Mouse (Mus musculus) kidney, embryonic 16.5 days (tissue): ENCODE data around the gene Dnajb7. TPM values are rescaled to one million over a fixed set of nuclear protein-coding genes. Genes with fewer than 3 reads are reported as not detected.

Source experiments
- ATAC-seq: fragments of 200-750 bp; cut with Nextera tagmentation; 2 replicates; pipeline ENCODE4 v1.8.0; 2017; ENCODE audit warnings: moderate TSS enrichment; ENCODE audit not compliant: low FRiP score, low TSS enrichment
- H3K27ac ChIP-seq: fragments of 300-500 bp; sonication (generic); 2 replicates; pipeline ENCODE4 v1.5.1; 2014; ENCODE audit warnings: low read length
- H3K27me3 ChIP-seq: fragments of 300-500 bp; sonication (generic); 2 replicates; pipeline ENCODE4 v1.6.1; 2014; ENCODE audit warnings: low read length, control low read depth, mixed read lengths; ENCODE audit not compliant: insufficient read depth
- H3K36me3 ChIP-seq: fragments of 300-500 bp; sonication (generic); 2 replicates; pipeline ENCODE4 v1.6.1; 2014; ENCODE audit warnings: low read length, control low read depth, mixed read lengths; ENCODE audit not compliant: insufficient read depth
- H3K4me1 ChIP-seq: fragments of 300-500 bp; sonication (generic); 2 replicates; pipeline ENCODE4 v1.6.1; 2014; ENCODE audit warnings: low read length, control low read depth, mixed read lengths; ENCODE audit not compliant: insufficient read depth
- H3K4me2 ChIP-seq: fragments of 300-500 bp; sonication (generic); replicated peaks from 2 replicates; pipeline ENCODE4 v1.6.1; 2014; ENCODE audit warnings: low read depth, low read length
- H3K4me3 ChIP-seq: fragments of 300-500 bp; sonication (generic); 2 replicates; pipeline ENCODE4 v1.5.1; 2014; ENCODE audit warnings: mild to moderate bottlenecking, low read length
- H3K9ac ChIP-seq: fragments of 300-500 bp; sonication (generic); replicated peaks from 2 replicates; pipeline ENCODE4 v1.6.1; 2014; ENCODE audit warnings: low read length
- H3K9me3 ChIP-seq: fragments of 300-500 bp; sonication (generic); 2 replicates; pipeline ENCODE4 v1.6.1; 2016; ENCODE audit warnings: low read length, control low read depth
- WGBS: fragments of 180-500 bp; shearing (Covaris S2); extraction: QIAGEN DNeasy Blood & Tissue Kit; methylation state at CpG from one replicate; pipeline ENCODE4 v1.1.7; 2014; 5-methylcytosine and 5-hydroxymethylcytosine counted together
- polyA plus RNA-seq: library from polyadenylated mRNA; unstranded; fragments of >200 nt; fragmentation: Nextera tagmentation; extraction: Ambion mirVana; gene quantifications from 2 replicates; pipeline ENCODE4 v1.2.1, GENCODE M21; 2015

Gene Dnajb7
- 1.3 and 3.4 TPM in 2 replicates for polyA plus RNA-seq

GRCm38 (mm10) chr15:81408199-81408598, at the start of gene Dnajb7:
Gene Dnajb7, minus strand, starts transcription at chr15:81408299.
- Histone ChIP-seq H3K27ac (no peak within 1 kb of the TSS), H3K9me3 (no peaks in the 10 kb centered on the region), H3K36me3 (no peaks in the 10 kb centered on the region), H3K27me3 (no peaks in the 10 kb centered on the region), H3K9ac (no peak within 1 kb of the TSS), H3K4me1 (no peaks in the 10 kb centered on the region), H3K4me3 (no peak within 1 kb of the TSS), H3K4me2 (no peak within 1 kb of the TSS)
- 97% methylated on average over 1 of the region's 1 CpGs for WGBS
- ATAC-seq = no peak

DNA sequence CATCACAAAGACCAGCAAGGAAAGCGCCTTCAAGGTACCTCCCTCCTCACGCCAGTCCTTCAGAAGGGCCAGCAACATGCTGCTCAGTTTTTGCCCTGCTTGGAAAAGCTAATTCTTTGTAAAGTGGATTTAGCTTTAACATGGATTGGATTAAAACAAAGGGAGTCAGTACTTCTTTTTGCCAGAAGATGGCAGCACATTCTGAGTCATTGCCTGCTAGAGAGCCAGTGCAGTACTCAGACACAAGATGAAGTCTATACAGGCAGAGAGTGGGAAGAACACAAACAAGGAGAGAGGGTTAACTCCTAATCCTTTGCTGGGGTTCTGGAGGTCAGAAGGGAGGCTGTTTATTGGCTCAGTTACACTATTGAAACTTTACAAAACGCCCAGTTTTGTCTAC, 40.4 kb upstream of the Dnajb7 start:
- H3K9me3 ChIP-seq = no peaks in the 10 kb centered on the region
- H3K4me2 ChIP-seq = no peak overlapping the region
- no peaks in the 10 kb centered on the region for H3K4me1 ChIP-seq
- H3K27ac ChIP-seq = no peak overlapping the region
- no peak for ATAC-seq
- no peaks in the 10 kb centered on the region for H3K27me3 ChIP-seq
- 48% methylated on average over 3 of the region's 3 CpGs for WGBS
- no peak overlapping the region for H3K9ac ChIP-seq
- H3K36me3 ChIP-seq = peaks cover 21% of the 10 kb centered on the region
- no peak overlapping the region for H3K4me3 ChIP-seq

DNA sequence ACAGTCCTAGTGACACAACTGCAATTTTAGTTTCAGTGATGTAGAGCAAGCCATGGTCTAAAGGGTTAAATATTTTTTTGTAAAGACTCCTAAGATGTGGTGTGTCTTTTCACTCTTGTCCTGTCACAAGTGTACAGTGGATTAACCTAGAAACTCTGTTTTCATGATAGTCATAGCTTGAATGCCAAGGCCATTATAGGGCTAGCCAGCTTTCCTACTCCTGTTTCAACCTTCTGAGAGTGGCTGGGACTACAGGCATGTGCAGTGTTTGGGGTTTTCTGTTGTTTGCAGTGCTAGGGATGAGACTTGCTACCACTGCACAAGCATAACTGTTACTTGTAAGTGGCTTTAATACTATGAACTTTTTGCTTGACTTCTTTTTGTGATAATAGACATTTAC, 31.1 kb upstream of the Dnajb7 start:
- no peaks in the 10 kb centered on the region for H3K9me3 ChIP-seq
- no peak overlapping the region for H3K27ac ChIP-seq
- no peaks in the 10 kb centered on the region for H3K4me1 ChIP-seq
- H3K27me3 ChIP-seq = no peaks in the 10 kb centered on the region
- peaks cover 10% of the 10 kb centered on the region for H3K36me3 ChIP-seq
- no peak overlapping the region for H3K4me2 ChIP-seq
- H3K4me3 ChIP-seq = no peak overlapping the region
- no peak overlapping the region for H3K9ac ChIP-seq
- no peak for ATAC-seq

DNA sequence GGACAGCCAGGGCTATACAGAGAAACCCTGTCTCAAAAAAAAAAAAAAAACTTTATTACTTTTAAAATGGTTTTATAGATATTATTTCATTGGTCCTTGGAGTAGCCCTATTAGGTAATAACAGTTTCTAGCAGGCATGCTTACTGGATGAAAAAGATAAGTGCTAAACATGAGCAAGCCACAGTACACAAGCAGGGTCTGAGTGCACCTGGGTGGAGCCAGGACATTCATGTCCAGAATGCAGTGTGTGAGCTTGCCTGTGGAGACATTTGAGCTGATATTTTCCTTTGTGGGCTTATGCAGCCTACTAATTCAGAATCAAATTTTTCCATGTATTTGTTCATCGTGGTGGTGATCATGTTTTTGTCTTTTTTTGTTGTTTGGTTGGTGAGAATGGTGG, 30.2 kb upstream of the Dnajb7 start:
- WGBS = 97% methylated on average over 1 of the region's 1 CpGs
- H3K27ac ChIP-seq = no peak overlapping the region
- H3K9ac ChIP-seq = no peak overlapping the region
- H3K36me3 ChIP-seq = peaks cover 10% of the 10 kb centered on the region
- H3K4me2 ChIP-seq = no peak overlapping the region
- H3K4me3 ChIP-seq = no peak overlapping the region
- H3K9me3 ChIP-seq = no peaks in the 10 kb centered on the region
- ATAC-seq = no peak
- H3K4me1 ChIP-seq = no peaks in the 10 kb centered on the region
- H3K27me3 ChIP-seq = no peaks in the 10 kb centered on the region

DNA sequence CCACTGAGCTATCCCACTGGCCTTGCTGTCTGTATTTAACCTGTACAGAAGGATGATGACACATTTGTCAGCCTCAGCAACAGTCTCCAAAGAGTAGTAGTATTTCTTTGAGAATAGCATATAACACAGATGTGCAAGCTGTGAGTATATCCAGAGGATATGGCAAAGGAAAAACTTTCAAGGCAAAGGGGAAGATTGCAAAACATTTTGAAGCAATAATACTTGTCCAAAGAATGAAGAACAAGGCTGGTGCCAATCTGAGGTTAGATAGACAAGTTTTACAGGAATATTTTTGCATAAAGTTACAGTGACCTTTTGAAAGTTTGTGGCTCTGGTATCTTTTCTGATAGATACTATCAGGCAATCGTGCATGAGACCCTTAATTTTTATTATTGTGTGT, 23.1 kb upstream of the Dnajb7 start:
- no peaks in the 10 kb centered on the region for H3K9me3 ChIP-seq
- no peak overlapping the region for H3K27ac ChIP-seq
- no peak overlapping the region for H3K4me2 ChIP-seq
- ATAC-seq = no peak
- no peaks in the 10 kb centered on the region for H3K27me3 ChIP-seq
- 79% methylated on average over 1 of the region's 1 CpGs for WGBS
- peaks cover 14% of the 10 kb centered on the region; the same call in 1 of the 2 replicates for H3K36me3 ChIP-seq
- no peak overlapping the region for H3K9ac ChIP-seq
- H3K4me3 ChIP-seq = no peak overlapping the region
- H3K4me1 ChIP-seq = no peaks in the 10 kb centered on the region

DNA sequence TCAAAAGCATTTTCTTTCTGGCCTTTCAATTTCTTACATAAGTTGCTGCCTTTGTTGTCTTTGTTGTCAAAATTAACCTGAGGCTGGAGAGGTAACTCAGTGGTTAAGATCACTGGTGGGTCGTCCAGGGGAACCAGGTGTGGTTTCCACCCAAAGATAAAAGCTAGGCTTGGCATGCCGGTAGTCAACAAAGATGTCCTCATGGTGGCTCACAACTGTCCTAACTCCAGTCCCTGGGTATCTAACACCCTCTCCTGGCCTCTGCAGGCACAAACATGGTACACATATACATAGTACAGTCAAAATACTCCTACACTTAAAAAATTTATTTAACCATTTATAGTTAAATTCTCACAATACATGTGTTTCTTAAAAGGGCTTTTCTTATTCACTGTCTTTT, 19.8 kb upstream of the Dnajb7 start:
- 95% methylated on average over 2 of the region's 2 CpGs for WGBS
- no peaks in the 10 kb centered on the region for H3K27me3 ChIP-seq
- H3K27ac ChIP-seq = no peak overlapping the region
- H3K4me3 ChIP-seq = no peak overlapping the region
- peaks cover 14% of the 10 kb centered on the region; the same call in 1 of the 2 replicates for H3K36me3 ChIP-seq
- ATAC-seq = no peak
- no peaks in the 10 kb centered on the region for H3K4me1 ChIP-seq
- H3K9ac ChIP-seq = no peak overlapping the region
- no peaks in the 10 kb centered on the region for H3K9me3 ChIP-seq
- no peak overlapping the region for H3K4me2 ChIP-seq

GRCm38 (mm10) chr15:81425311-81425710, 17.2 kb upstream of the Dnajb7 start:
- no peaks in the 10 kb centered on the region for H3K27me3 ChIP-seq
- 83% methylated on average over 3 of the region's 3 CpGs for WGBS
- no peaks in the 10 kb centered on the region for H3K4me1 ChIP-seq
- H3K36me3 ChIP-seq = peaks cover 10% of the 10 kb centered on the region; the same call in 1 of the 2 replicates
- ATAC-seq = no peak
- no peak overlapping the region for H3K4me2 ChIP-seq
- H3K27ac ChIP-seq = no peak overlapping the region
- H3K9me3 ChIP-seq = no peaks in the 10 kb centered on the region
- H3K9ac ChIP-seq = no peak overlapping the region
- H3K4me3 ChIP-seq = no peak overlapping the region

GRCm38 (mm10) chr15:81422156-81422681, 14.1 kb upstream of the Dnajb7 start:
- no peaks in the 10 kb centered on the region for H3K4me1 ChIP-seq
- peak overlapping the region; percentile 11 for H3K4me2 ChIP-seq
- WGBS = 60% methylated on average over 7 of the region's 7 CpGs
- H3K27ac ChIP-seq = peak overlapping the region; percentile 88
- H3K9ac ChIP-seq = no peak overlapping the region; the same call in 1 of the 2 replicates
- no peak overlapping the region for H3K4me3 ChIP-seq
- H3K27me3 ChIP-seq = no peaks in the 10 kb centered on the region
- no peaks in the 10 kb centered on the region for H3K9me3 ChIP-seq
- no peak for ATAC-seq
- peaks cover 7% of the 10 kb centered on the region; the same call in 1 of the 2 replicates for H3K36me3 ChIP-seq

- Histone ChIP-seq H3K4me1 (peaks cover 4% of the 10 kb centered on the region), H3K9me3 (no peaks in the 10 kb centered on the region), H3K36me3 (0 out of 2 replicates have a peak, but pooled peaks cover 5% of the 10 kb centered on the region), H3K4me3 (no peak overlapping the region), H3K4me2 (no peak overlapping the region), H3K27ac (peak overlapping the region; percentile 88), H3K27me3 (no peaks in the 10 kb centered on the region), H3K9ac (no peak overlapping the region)
- WGBS = 39% methylated on average over 1 of the region's 1 CpGs
- no peak for ATAC-seq
Observed at GRCm38 (mm10) chr15:81421454-81421853, 13.4 kb upstream of the Dnajb7 start.

DNA sequence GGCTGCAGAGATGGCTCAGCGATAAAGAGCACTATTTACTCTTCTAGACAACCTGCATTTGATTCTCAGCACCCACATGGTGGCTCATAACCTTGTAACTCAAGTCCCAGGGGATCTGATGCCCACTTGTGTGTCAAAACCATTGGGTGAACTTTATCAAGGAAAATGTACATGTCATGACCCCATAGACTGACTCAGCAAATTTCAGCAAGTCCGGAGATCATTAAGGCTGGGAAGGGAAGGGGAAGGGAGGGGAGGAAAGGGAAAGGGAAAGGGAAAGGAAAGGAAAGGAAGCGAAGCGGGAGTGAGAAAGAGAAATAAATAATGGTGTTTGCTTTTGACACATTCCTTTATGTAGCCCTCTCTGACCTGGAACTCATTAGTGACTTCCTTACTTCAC, 10.0 kb upstream of the Dnajb7 start:
- WGBS = 74% methylated on average over 4 of the region's 4 CpGs
- Histone ChIP-seq H3K4me3 (no peak overlapping the region), H3K4me1 (peaks cover 7% of the 10 kb centered on the region), H3K27ac (no peak overlapping the region), H3K9me3 (no peaks in the 10 kb centered on the region), H3K4me2 (no peak overlapping the region), H3K36me3 (0 out of 2 replicates have a peak, but pooled peaks cover 7% of the 10 kb centered on the region), H3K9ac (no peak overlapping the region), H3K27me3 (no peaks in the 10 kb centered on the region)
- ATAC-seq = no peak
